Mouse (Mus musculus) heart, postnatal 0 days (tissue): ENCODE data around the gene Pcx.

Experiments
- CTCF ChIP-seq: IDR thresholded peaks from 2 replicates; pipeline ENCODE4 v1.5.1; 2016; ENCODE audit warnings: antibody characterized with exemption, control low read depth, low read depth
- EP300 ChIP-seq: IDR thresholded peaks from 2 replicates; pipeline ENCODE4 v1.6.1; 2016; ENCODE audit warnings: antibody characterized with exemption, low read depth

DNA sequence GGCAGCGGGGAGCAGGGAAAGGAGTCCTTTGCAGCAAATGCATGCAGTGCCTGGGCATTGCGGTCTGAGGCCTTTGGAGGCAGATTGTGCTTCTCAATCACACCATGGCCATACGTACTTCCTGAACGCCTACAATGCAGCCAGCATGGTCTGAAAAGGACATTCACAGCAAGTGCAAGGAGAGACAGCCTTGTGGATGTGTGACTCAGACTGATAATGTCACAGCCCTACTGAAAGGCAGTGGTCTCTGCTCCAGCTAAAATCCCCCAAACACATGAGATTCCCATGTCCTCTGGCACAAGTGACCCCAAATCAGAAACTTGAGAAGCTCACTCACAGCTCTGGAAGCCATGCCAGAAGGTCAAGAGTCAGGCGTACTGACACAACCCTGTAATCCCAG, 14.5 kb upstream of the Pcx start:
- TF ChIP-seq EP300 (no peak), CTCF (no peak)
